Mouse (Mus musculus) kidney, adult 8-10 months (tissue): ENCODE data around the gene Plekha5.
"Not testable (repeated sequence)": the region's sequence is repeated elsewhere in the genome, so short reads cannot be mapped to it uniquely, and the experiment has no call there.

Experiments
- DNase-seq, 2 experiments: peaks; one replicate each; pipeline ENCODE4 v3.0.0; 2022

Plekha5 gene

GRCm38 (mm10) chr6:140490921-140491537 is 67.2 kb downstream of the Plekha5 start:
- DNase-seq: no peak

DNA sequence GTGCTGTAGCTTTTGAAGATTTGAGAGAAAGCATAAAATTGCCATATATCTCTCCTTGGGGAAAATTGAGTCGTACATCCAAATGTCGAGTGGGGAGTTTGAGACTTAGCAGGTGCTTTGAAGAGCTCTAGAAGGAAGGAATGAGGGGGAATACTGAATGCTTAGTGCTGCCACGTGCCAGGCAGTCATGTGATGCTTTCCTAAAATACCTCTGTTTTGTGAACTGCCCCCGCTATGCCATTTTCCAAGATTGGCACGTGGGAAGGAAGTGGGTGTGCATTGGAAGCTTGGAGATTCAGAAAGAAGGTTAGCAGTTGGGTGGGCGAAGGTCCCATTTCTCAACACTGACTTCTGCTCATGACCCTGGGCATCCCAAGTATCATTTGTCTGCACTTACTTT is 68.2 kb downstream of the Plekha5 start:
- DNase-seq: no peak

GRCm38 (mm10) chr6:140498074-140498473 is 74.2 kb downstream of the Plekha5 start:
- DNase-seq: no peak

GRCm38 (mm10) chr6:140498958-140499357 is 75.1 kb downstream of the Plekha5 start:
- DNase-seq: no peak

GRCm38 (mm10) chr6:140500829-140501228 is 77.0 kb downstream of the Plekha5 start:
- DNase-seq: not testable (repeated sequence)

DNA sequence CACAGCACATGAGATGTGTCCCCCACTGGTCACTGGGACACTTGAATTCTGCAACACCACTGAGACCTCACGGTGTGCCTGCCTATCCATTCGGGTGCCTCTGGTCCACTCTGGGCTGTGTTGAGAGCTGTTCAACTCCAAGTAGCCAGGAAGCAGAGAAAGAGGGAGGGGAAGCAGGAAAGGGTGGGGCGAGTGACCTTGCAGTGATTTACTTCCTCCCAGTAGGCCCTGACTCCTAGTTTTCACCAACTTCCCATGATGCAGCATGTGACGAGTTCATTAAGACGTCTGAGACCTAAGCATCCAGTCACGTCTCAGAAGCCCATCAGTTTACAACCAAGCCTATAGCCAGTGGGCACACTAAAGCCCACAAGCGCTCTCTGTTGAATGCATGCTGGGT is 78.0 kb downstream of the Plekha5 start:
- DNase-seq: no peak

DNA sequence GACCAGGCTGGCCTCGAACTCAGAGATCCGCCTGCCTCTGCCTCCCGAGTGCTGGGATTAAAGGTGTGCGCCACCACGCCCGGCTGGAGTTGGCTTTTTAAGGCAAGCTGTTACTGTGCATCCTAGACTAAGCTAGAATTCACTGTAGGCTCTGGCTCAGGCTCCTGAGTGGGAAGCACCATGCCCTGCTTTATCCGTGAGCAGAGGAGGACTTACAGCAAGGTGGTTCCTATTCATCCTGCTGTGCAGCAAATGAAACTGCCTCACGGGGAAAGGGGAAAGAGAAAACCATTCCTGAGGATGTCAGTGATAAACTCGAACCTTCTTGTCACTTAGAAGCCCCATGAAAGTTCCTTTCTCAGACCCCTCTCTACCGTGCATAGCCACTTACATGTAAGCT is 80.9 kb downstream of the Plekha5 start:
- no peak for DNase-seq

GRCm38 (mm10) chr6:140507605-140508004 is 83.8 kb downstream of the Plekha5 start:
- no peak for DNase-seq

DNA sequence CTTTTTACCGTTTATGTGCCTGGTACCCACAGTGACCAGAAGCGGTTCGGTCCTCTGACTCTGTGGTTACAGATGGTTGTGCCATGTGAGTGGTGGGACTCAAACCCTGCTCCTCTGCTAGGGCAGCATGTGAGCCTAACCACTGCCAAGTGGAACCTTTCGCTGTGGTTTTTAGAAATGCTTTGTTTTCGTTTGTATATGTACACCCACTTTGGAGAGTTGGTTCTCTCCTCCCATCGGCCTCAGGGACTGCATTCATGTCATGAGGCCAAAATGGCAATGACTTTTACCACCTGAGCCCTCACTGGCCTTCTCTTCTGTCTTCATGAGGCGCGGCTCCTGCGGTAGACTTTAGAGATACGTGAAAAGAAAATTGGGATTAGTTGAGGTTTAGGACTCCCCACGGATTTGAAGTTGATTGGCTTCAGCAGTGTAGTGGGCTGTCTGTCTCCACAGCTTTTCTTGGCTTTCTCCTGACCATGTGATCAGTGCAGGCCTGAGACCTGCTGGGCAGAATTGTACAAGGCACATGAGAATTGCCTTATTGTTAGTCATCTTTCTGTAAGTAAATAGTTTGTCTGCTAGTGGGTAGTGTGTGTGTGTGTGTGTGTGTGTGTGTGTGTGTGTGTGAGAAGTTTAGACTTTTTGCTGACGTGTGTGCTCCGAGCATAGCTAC is 84.8 kb downstream of the Plekha5 start:
- DNase-seq: no peak

GRCm38 (mm10) chr6:140509151-140509530 is 85.3 kb downstream of the Plekha5 start:
- DNase-seq: no peak

GRCm38 (mm10) chr6:140512016-140512415 is 88.2 kb downstream of the Plekha5 start:
- no peak for DNase-seq

DNA sequence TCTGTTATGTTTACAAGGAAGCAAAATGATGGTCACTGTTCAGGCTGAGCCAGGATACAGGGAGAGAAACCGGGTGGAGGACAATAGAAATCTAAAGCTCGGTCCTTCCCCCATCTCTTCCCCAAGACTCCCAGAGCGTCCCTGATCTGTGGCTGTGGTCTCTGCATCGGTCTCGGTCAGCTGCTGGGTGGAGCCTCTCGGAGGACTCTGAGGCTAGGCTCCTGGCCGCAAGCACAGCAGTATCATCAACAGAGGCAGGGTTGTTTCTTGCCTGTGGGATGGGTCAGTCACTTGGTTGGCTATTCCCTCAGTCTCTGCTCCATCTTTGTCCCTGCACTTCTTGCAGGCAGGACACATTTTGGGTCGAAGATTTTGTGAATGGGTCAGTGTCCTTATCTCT is 88.6 kb downstream of the Plekha5 start:
- DNase-seq: no peak

DNA sequence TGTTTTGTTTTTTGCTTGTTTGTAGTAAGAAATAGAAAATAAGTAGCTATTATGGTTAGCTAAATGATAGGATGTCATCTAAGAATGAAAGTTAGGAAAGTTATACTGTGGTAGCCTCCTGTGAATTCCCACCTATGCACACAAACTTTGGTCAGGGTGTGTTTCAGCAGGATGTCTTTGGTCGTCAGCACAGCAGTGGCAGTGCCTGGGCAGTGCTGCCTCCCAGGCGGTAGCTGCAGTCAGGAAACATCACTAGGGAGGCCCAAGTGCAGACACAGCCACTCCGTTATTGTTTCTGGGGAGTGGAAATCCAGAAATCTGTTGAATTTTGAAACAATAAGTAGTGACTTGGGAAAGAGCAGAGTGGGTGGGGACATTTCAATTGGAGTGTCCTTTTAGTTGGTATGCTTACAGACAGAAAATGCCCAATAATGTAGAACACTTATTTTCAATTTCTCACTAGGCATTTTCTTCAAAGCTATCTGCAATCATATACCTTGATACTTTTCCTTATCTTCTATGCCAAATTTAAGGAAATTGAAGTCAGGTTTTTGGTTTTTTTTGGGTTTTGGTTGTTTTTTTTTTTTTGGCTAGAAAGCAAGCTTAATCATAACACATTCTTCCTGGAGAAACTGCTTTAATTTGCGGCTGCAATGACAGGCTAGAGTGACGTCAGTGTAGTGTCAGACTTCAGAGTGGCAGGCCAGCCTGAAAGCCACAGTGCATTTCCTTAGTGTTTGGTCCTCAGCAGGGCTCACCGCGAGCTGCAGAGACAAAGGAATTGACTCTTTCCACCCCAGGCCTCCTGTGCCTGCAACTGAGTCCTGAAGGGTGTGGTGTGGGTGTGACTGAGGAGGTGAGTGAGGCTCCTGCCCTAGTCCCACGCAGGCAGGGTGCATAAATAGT is 90.6 kb downstream of the Plekha5 start:
- DNase-seq: peak in 1 of 2 experiments; percentile 21

- DNase-seq: no peak
These were observed 91.7 kb downstream of the Plekha5 start for GRCm38 (mm10) chr6:140515550-140515949.

- DNase-seq: no peak
These were observed 92.3 kb downstream of the Plekha5 start for GRCm38 (mm10) chr6:140516202-140516601.

DNA sequence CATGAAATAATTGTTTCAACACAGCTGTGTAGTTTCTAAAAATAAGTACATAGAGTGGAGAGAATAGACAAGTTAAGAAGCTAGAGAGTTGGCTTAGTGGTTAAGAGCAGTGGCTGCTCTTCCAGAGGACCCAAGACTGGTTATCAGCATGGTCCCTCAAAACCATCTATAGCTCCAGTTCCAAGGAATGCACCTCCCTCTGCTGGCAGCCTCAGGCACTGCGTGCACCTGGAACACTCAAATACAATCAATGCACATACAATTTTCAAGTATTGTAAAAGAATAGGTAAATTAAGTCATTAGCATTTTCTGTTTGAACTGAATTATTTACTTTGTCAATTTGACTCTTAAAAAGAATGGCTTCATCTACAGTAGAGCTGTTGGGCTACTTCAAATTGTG is 93.3 kb downstream of the Plekha5 start:
- DNase-seq: peak in 1 of 2 experiments; percentile 53

DNA sequence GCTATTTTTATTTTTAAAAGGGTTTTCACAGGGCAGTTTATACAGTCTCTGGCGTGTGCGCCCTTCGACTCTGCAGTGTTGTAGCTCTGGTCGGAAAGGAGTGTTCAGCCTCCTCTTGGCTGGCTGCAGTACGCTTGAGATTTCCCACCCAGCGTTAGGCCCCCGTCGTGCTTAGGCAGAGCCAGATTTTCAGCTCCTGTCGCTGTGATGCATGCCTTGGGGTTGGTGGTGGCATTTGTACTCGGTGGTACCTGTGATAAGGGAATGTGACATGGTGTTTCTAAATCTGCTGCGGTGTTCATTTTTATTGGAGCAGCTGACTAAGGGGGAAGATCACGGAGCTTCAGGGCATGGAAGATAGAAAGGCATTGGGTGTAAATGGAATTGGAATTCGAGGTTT is 95.2 kb downstream of the Plekha5 start:
- DNase-seq: no peak

DNA sequence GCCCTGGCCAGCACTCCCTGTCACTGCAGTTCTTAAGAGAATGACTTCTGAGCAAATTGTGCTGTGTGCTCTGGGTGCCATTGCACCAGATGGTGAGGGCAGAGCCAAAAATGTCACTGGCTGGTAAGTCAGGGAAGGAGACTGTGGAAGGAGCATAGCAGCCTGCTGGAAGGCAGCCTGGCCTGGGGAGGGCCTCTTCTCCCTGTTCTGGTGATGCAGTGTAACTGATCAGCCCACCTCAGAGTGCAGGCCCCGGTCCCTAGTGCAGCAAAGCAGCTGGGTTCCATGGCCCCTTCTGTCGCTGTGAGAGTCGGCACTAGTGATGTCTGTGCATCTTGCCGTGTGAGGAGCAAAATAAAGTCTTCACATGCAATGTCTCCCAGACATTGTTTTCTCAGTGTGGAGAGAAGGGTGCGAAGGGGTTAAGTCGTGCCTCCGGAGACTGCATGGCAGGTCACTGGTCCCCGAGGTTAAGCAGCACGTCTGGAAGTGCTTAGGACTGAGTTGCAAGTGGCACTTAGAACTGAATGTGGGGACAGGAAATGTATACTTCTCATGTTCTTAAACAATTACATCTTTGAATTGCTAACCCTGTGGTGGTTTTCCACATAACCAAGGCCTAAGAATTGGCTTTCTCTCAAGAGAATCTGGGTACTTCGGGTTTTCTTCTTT is 95.8 kb downstream of the Plekha5 start:
- no peak for DNase-seq

GRCm38 (mm10) chr6:140520961-140521360 is 97.1 kb downstream of the Plekha5 start:
- DNase-seq: no peak

DNA sequence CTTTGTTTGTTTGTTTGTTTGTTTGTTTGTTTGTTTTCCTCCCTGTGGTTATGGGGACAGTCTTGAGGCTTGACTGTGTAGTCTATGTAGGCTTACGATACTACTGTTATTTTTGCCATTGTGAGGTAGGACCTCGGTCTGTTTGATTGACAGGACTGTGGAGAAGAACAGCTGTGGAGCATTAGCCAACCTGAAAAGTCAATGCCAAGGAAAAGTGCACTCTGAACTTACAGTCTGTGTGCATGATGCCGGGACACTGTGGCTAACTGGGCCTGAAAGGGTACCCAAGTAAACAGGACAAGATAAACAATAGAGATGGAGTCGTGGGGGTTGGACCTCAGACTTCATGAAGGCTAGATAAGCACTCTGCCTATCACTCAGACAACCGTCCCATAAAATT is 98.0 kb downstream of the Plekha5 start:
- DNase-seq: no peak

- no peak for DNase-seq
These were observed 99.7 kb downstream of the Plekha5 start for GRCm38 (mm10) chr6:140523600-140523999.

GRCm38 (mm10) chr6:140528414-140528813 is 104.6 kb downstream of the Plekha5 start:
- no peak for DNase-seq

DNA sequence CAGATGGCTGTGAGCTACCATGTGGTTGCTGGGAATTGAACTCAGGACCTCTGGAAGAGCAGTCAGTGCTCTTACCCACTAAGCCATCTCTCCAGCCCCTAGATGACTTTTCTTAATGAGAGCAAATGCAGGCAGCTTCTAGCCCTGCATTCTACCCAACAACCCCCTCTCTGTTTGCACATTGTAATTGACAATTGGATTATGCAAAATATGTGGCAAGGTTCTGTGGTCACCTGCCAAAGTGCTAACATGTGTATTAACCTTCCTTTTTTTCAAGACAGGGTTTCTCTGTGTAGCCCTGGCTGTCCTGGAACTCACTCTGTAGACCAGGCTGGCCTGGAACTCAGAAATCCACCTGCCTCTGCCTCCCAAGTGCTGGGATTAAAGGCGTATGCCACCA is 109.0 kb downstream of the Plekha5 start:
- not testable (repeated sequence) for DNase-seq
